Mouse (Mus musculus) spleen, adult 2 months (tissue): ENCODE measurements around the gene Hmgcll1.

Experiments
- CTCF ChIP-seq: fragments of 200-500 bp; IDR thresholded peaks from 2 replicates; pipeline ENCODE4 v1.5.1; 2011; ENCODE audit warnings: mild to moderate bottlenecking, inconsistent platforms; ENCODE audit not compliant: insufficient read depth, insufficient read length, insufficient replicate concordance; ENCODE audit errors: extremely low read depth
- POLR2A ChIP-seq: fragments of 200-500 bp; IDR thresholded peaks from 2 replicates; pipeline ENCODE4 v1.6.1; 2011; ENCODE audit warnings: low read depth, low read length, inconsistent platforms

DNA sequence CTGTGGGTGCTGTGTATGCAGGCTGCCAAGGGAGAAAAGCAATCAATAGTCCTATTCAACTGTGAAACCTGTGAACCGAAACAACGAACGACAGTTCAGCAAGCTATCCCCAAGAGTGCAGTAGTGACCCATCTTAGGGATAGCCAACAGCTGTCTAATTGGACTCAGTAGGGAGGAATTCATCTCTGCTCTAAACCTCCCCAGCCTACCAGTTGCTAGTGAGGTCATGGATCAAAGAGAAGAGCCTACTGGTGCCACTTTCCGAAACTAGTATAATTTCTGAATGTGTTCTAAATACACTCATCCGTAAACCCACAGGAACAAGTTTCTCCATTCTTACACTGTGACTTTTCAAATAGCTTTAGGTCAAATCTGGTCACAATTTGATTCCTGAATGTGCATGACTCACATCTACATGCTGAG is 8.9 kb downstream of the Hmgcll1 start:
- TF ChIP-seq POLR2A (no peak), CTCF (no peak)
